Mouse (Mus musculus): ENCODE data around the gene C1qb.

DNA sequence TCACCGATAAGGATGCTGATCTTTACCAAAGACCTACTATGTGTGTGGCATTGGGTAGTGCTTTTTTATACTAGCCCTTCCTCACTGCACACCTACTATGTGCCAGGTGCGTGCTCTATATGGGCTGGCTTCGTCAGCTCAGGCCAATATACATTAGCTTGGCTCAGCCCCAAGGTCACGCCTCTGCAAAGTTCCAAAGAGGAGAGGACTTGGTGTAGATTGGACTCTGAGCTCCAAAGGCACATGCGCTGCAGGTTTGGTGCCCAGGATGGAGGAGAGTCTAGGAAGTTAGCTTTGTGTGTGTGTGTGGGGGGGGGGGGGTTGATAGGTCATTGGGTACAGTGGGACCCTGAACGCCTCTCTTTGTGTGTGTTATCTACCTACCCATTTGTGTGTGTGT is 17.6 kb downstream of the C1qb start:
- TF ChIP-seq CTCF (IDR thresholded peaks at IDR 0.05; ENCODE audit: low read depth) (no peak), EP300 (optimal IDR thresholded peaks at IDR 0.05) (no peak)
